24 mouse cellular contexts compared by ENCODE assay signal in genomic region chr13:55822499-55822898, GRCm38 (mm10). TPM values are rescaled to one million over a fixed set of nuclear protein-coding genes. Genes with fewer than 3 reads are reported as not detected.
"Had no signal": no experiment of that assay in that cellular context is flagged by ENCODE, and none has a peak within 500 bp of the region (broad histone marks: within the 10 kb centered on the region; RNA-seq: fewer than 3 reads in every experiment).

No protein-coding gene starts in this region.

- ATAC-seq: midbrain, embryonic 16.5 days had no signal

- H3K4me2 ChIP-seq: lung, embryonic 14.5 days; midbrain, embryonic 12.5 days; neural tube, embryonic 13.5 days; neural tube, embryonic 15.5 days had no signal

- H3K9me3 ChIP-seq: midbrain, embryonic 12.5 days; neural tube, embryonic 13.5 days; neural tube, embryonic 15.5 days had no signal

- H3K27ac ChIP-seq: midbrain, embryonic 12.5 days; neural tube, embryonic 13.5 days; neural tube, embryonic 15.5 days had no signal

- H3K9ac ChIP-seq: lung, embryonic 14.5 days; midbrain, embryonic 12.5 days; neural tube, embryonic 13.5 days; neural tube, embryonic 15.5 days had no signal

- H3K36me3 ChIP-seq: midbrain, embryonic 12.5 days; neural tube, embryonic 13.5 days; neural tube, embryonic 15.5 days had no signal

- H3K4me3 ChIP-seq: midbrain, embryonic 12.5 days; myocyte; neural tube, embryonic 13.5 days; neural tube, embryonic 15.5 days had no signal

- DNase-seq: lung, adult 18-20 months; lung, embryonic 14.5 days; lung, postnatal 10 days; lung, postnatal 4 days; midbrain, embryonic 14.5 days; retina, postnatal 1 day; right cerebral cortex, adult 18-20 months; right cerebral cortex, postnatal 25 days; right cerebral cortex, postnatal 4 days; spleen, adult 18-20 months; thymus, adult 18-20 months; thymus, postnatal 14 days; thymus, postnatal 36 days had no signal

RNA-seq across cellular contexts. Expression of gene Pitx1, which starts 13.5 kb away (rescaled TPM):
- total RNA-seq: megakaryocyte, adult 5-6 weeks; megakaryocyte-erythroid progenitor cell, adult 5-6 weeks had no signal
- polyA plus RNA-seq: myocyte; neural tube, embryonic 13.5 days; neural tube, embryonic 15.5 days had no signal

RNA-seq across cellular contexts. Expression of gene Catsper3, which starts 38.1 kb away (rescaled TPM):
- total RNA-seq: megakaryocyte, adult 5-6 weeks; megakaryocyte-erythroid progenitor cell, adult 5-6 weeks had no signal
- polyA plus RNA-seq: liver, embryonic 16.5 days; lung, embryonic 16.5 days; midbrain, embryonic 14.5 days; neural tube, embryonic 11.5 days; neural tube, embryonic 13.5 days; small intestine, adult 2 months had no signal
